Mouse (Mus musculus) neutrophil, adult 5-6 weeks (primary cell): ENCODE data around the gene Rexo5. TPM values are rescaled to one million over a fixed set of nuclear protein-coding genes. Genes with fewer than 3 reads are reported as not detected.

Experiments used
- ATAC-seq: fragments of 151-379, 151-347 bp; 2 replicates; pipeline ENCODE4 v1.8.0; 2017; ENCODE audit warnings: mild to moderate bottlenecking, moderate TSS enrichment; ENCODE audit not compliant: insufficient number of reproducible peaks, poor library complexity, low FRiP score, severe bottlenecking; ENCODE audit errors: extremely low read depth
- total RNA-seq: library from RNA; stranded (forward); fragments of 200-1000 nt; gene quantifications from 2 replicates; pipeline ENCODE4 v1.2.3, GENCODE M21; 2017

The Rexo5 gene
- 15.4 and 25.5 TPM in 2 replicates for total RNA-seq

- peak; percentile 85 for ATAC-seq
Observed at GRCm38 (mm10) chr7:119793586-119794250, at the start of gene Rexo5, which contains the start of gene Eri2. TSS of gene Rexo5 (plus strand) at chr7:119794006. TSS of gene Eri2 (minus strand) at chr7:119794058.

DNA sequence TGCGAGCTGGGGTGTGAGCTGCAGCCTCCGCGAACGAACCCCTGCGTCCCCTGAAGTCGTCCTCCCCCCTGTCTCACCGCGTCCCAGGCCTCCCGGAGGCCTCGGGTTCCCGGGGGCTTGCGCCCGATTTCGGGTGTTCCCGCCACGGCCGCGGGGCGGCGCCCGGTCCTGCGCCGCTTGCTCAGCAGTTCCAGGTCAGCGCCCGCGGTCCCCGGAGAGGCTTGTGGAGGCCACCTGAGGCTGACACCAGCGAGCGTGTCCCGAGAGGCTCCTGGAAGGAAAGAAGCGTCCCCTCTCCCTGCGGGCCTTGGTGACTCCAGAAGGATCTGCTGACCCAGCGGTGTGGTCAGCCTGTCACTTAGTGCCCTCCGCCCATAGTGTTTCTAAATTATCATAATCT is 49.5 kb upstream of the Rexo5 start:
- no peak for ATAC-seq

- no peak for ATAC-seq
Observed at GRCm38 (mm10) chr7:119745869-119746268, 47.9 kb upstream of the Rexo5 start.

- no peak for ATAC-seq
Observed at GRCm38 (mm10) chr7:119748761-119749160, 45.0 kb upstream of the Rexo5 start.

- ATAC-seq: no peak
Observed at GRCm38 (mm10) chr7:119749942-119750341, 43.9 kb upstream of the Rexo5 start.

DNA sequence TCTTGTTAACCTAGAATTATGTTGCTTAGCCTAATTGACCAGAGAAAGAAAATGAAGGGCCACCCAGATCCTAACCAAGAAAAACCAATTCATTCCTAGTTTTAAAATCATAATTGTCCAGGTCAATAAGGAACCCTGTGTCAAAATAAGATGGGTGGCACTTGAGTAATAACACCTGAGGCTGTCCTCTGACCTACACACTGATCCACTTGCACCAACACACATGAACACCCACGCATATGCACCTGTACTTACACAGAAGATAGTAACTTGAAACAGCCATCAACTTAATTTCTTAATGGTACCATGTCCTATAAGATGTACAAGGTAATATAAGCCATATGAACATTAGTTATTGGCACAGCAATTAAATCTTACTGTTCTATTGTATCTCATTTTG is 40.1 kb upstream of the Rexo5 start:
- no peak for ATAC-seq

- ATAC-seq: no peak
Observed at GRCm38 (mm10) chr7:119760527-119760951, 33.3 kb upstream of the Rexo5 start, which contains the start of gene Acsm3. TSS of gene Acsm3 (plus strand) at chr7:119760923.

DNA sequence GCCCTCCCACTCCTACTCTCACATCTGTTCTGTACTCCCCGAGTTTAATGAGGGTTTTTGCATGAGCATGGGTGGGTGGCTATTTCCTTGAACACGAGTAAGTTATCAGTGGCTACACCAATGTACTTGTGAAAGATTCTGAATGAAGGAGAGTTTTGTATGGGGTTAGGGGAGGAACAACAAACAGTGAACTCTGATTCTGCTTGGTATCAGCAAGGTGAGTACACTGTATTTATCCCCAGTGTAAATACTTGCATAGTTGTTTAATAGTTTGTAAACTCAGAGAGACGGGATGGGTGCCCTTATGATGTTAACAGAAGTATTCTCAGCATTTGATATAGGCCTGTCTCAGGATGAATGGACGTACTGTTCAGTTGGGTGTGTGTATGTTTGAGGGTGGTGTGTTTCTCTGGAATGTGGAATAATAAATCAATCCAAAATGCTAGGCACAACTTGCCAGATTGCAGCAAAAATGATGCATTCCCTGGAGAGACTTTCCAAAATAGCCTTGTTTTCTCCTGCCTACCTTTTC is 31.6 kb upstream of the Rexo5 start:
- ATAC-seq: no peak

DNA sequence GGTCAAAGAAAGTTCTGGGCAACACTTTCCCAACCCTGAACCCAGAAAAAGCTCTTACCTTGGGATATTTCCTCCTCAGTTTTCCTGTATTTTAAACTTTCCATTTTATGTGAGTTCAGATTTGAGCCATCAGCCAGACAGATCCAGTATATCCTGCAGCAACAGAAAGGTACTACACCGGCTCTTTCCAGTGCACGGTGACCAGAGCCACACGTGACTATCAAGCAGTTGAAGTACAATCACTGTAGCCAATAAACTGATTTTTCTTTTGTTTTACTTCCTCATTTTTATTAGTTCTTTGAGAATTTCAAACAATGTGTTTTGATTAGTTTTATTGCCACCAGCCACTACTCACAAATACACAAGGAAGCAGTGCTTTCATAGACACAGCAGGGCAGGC is 29.4 kb upstream of the Rexo5 start:
- no peak for ATAC-seq

DNA sequence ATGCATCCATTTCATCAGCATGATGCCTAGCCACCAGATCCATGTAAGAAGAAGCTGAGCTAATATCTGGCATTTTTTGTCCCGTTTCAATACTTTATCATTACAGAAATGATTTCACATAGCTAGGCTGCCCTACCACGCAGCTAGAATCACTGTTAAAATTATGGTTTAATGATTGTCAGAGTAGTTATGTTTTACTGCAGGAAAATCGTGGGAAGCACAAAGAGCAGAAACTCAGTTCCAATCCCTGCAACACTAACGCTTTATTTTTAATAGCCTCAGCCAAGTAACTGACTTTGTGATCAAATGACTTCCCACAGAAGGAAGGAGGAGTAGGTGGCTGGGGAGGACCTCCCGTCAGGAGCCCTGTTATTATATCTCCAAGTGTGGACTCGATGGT is 26.8 kb upstream of the Rexo5 start:
- ATAC-seq: no peak

- no peak for ATAC-seq
Observed at GRCm38 (mm10) chr7:119769895-119770294, 23.9 kb upstream of the Rexo5 start.

GRCm38 (mm10) chr7:119783453-119783852 is 10.4 kb upstream of the Rexo5 start:
- no peak for ATAC-seq

GRCm38 (mm10) chr7:119784908-119785307 is 8.9 kb upstream of the Rexo5 start:
- no peak for ATAC-seq

DNA sequence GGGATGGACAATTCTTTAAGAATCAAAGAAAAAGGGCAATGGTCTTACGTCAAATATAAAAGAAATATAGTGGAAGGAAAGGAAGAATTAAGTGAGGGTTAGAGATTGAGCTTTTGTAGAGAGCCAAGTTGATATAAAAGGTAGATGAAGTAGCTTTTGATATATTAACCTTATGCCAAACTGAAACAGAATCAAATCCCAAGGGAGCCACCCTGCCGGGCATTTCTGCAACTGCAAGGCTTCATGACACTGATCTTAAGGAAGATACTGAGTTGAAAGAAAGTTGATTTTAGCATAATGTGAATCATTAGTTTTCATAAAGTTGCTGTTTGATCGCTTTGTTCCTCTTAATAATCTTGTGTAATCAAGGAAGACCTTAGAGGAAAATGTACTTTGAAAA is 4.8 kb upstream of the Rexo5 start:
- no peak for ATAC-seq

GRCm38 (mm10) chr7:119794251-119794638 is 439 bp downstream of the Rexo5 start:
- no peak; the same call in 1 of the 2 replicates for ATAC-seq

GRCm38 (mm10) chr7:119795311-119795710 is 1.5 kb downstream of the Rexo5 start:
- no peak for ATAC-seq

GRCm38 (mm10) chr7:119800488-119800887 is 6.7 kb downstream of the Rexo5 start:
- no peak for ATAC-seq

- ATAC-seq: no peak
Observed at GRCm38 (mm10) chr7:119800991-119801390, 7.2 kb downstream of the Rexo5 start.

DNA sequence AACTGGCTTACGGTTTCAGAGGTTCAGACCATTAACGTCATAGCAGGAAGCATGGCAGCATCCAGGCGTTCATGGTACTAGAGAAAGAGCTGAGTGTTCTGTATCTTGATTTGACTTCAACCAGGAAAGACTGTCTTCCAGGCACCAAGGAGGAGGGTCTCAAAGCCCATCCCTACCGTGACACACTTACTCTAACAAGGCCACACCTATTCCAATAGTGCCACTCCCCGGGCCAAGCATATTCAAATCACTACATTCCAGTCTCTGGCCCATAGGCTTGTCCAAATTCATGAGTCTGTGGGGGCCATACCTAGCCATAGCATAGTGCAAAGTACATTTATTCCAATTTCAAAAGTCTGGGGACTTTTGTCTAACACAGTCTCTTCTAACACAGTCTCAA is 13.6 kb downstream of the Rexo5 start:
- no peak for ATAC-seq

DNA sequence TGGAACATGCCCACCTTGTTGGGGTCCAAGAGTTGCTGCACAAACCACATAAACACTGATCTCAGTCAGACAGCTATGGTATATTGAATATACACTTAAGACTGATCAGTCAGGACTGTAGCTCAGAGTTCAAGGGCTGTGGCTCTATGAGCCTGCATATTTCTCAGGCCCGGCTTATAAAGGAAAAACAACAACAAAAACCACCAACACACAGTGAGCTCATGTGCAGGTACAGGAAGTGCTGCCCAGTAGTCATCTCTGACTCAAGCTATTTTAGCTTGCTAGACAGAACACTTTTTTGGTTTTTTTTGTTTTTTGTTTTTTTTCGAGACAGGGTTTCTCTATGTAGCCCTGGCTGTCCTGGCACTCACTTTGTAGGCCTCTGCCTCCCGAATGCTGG is 14.9 kb downstream of the Rexo5 start:
- ATAC-seq: no peak

GRCm38 (mm10) chr7:119835371-119835770 is 41.6 kb downstream of the Rexo5 start:
- no peak for ATAC-seq
